Mouse (Mus musculus): ENCODE measurements around the gene Actr5. TPM values are rescaled to one million over a fixed set of nuclear protein-coding genes. Genes with fewer than 3 reads are reported as not detected.

The Actr5 gene
- polyA plus RNA-seq, 2 experiments: 12.3 to 13.5 TPM

GRCm38 (mm10) chr2:158642587-158642986 lies 17.9 kb downstream of the Actr5 start:
- Histone ChIP-seq H3K9ac (ENCODE audit: low read depth, low read length, severe bottlenecking) (no peak overlapping the region), H3K4me1 (ENCODE audit: control insufficient read depth, insufficient read depth, low read length) (no peaks in the 10 kb centered on the region), H3K27me3 (ENCODE audit: control insufficient read depth, insufficient read depth, low read length) (no peaks in the 10 kb centered on the region), H3K4me2 (replicated peaks; ENCODE audit: low read depth, low read length, severe bottlenecking) (no peak overlapping the region), H3K4me3 (replicated peaks; ENCODE audit: low read length) (no peak overlapping the region), H3K27ac (replicated peaks; ENCODE audit: low read depth, low read length) (no peak overlapping the region), H3K9me3 (ENCODE audit: control insufficient read depth, low read length) (no peaks in the 10 kb centered on the region; the same call in 1 of the 2 replicates), H3K36me3 (ENCODE audit: control insufficient read depth, insufficient read depth, low read length) (peaks cover 21% of the 10 kb centered on the region)
- ATAC-seq (ENCODE audit: low FRiP score, low read depth) (no peak), DNase-seq (ENCODE audit: low spot score) (no peak)
- 80% methylated on average over 2 of the region's 2 CpGs for WGBS
- TF ChIP-seq POLR2A (IDR thresholded peaks at IDR 0.05; ENCODE audit: borderline replicate concordance, extremely low read depth, insufficient read depth, insufficient read length): no peak

GRCm38 (mm10) chr2:158643791-158644190 lies 19.1 kb downstream of the Actr5 start:
- Histone ChIP-seq H3K27me3 (ENCODE audit: control insufficient read depth, insufficient read depth, low read length) (no peaks in the 10 kb centered on the region), H3K27ac (replicated peaks; ENCODE audit: low read depth, low read length) (no peak overlapping the region), H3K4me3 (replicated peaks; ENCODE audit: low read length) (no peak overlapping the region), H3K36me3 (ENCODE audit: control insufficient read depth, insufficient read depth, low read length) (peaks cover 11% of the 10 kb centered on the region), H3K9ac (ENCODE audit: low read depth, low read length, severe bottlenecking) (no peak overlapping the region), H3K9me3 (ENCODE audit: control insufficient read depth, low read length) (no peaks in the 10 kb centered on the region; the same call in 1 of the 2 replicates), H3K4me1 (ENCODE audit: control insufficient read depth, insufficient read depth, low read length) (no peaks in the 10 kb centered on the region), H3K4me2 (replicated peaks; ENCODE audit: low read depth, low read length, severe bottlenecking) (no peak overlapping the region)
- DNase-seq (ENCODE audit: low spot score): no peak
- ATAC-seq (ENCODE audit: low FRiP score, low read depth): no peak
- 74% methylated on average over 3 of the region's 3 CpGs for WGBS
- no peak for TF ChIP-seq POLR2A (IDR thresholded peaks at IDR 0.05; ENCODE audit: borderline replicate concordance, extremely low read depth, insufficient read depth, insufficient read length)

- Histone ChIP-seq H3K4me1 (ENCODE audit: control insufficient read depth, insufficient read depth, low read length) (no peaks in the 10 kb centered on the region), H3K36me3 (ENCODE audit: control insufficient read depth, insufficient read depth, low read length) (no peaks in the 10 kb centered on the region), H3K4me2 (replicated peaks; ENCODE audit: low read depth, low read length, severe bottlenecking) (no peak overlapping the region), H3K9me3 (ENCODE audit: control insufficient read depth, low read length) (no peaks in the 10 kb centered on the region; the same call in 1 of the 2 replicates), H3K27me3 (ENCODE audit: control insufficient read depth, insufficient read depth, low read length) (no peaks in the 10 kb centered on the region), H3K9ac (ENCODE audit: low read depth, low read length, severe bottlenecking) (no peak overlapping the region), H3K4me3 (replicated peaks; ENCODE audit: low read length) (no peak overlapping the region), H3K27ac (replicated peaks; ENCODE audit: low read depth, low read length) (no peak overlapping the region)
- no peak for TF ChIP-seq POLR2A (IDR thresholded peaks at IDR 0.05; ENCODE audit: borderline replicate concordance, extremely low read depth, insufficient read depth, insufficient read length)
- 59% methylated on average over 7 of the region's 7 CpGs for WGBS
- ATAC-seq (ENCODE audit: low FRiP score, low read depth): no peak
- DNase-seq (ENCODE audit: low spot score): no peak
Measured at GRCm38 (mm10) chr2:158651159-158651908, 26.6 kb downstream of the Actr5 start.

GRCm38 (mm10) chr2:158652985-158653384 lies 28.3 kb downstream of the Actr5 start:
- Histone ChIP-seq H3K4me3 (replicated peaks; ENCODE audit: low read length) (no peak overlapping the region), H3K27me3 (ENCODE audit: control insufficient read depth, insufficient read depth, low read length) (no peaks in the 10 kb centered on the region), H3K9me3 (ENCODE audit: control insufficient read depth, low read length) (no peaks in the 10 kb centered on the region), H3K4me2 (replicated peaks; ENCODE audit: low read depth, low read length, severe bottlenecking) (no peak overlapping the region), H3K36me3 (ENCODE audit: control insufficient read depth, insufficient read depth, low read length) (no peaks in the 10 kb centered on the region), H3K27ac (replicated peaks; ENCODE audit: low read depth, low read length) (no peak overlapping the region), H3K4me1 (ENCODE audit: control insufficient read depth, insufficient read depth, low read length) (no peaks in the 10 kb centered on the region), H3K9ac (ENCODE audit: low read depth, low read length, severe bottlenecking) (no peak overlapping the region)
- peak; percentile 71 for DNase-seq (ENCODE audit: low spot score)
- peak; percentile 65; the same call in 1 of the 2 replicates for ATAC-seq (ENCODE audit: low FRiP score, low read depth)
- WGBS: 7% methylated on average over 4 of the region's 4 CpGs
- TF ChIP-seq POLR2A (IDR thresholded peaks at IDR 0.05; ENCODE audit: borderline replicate concordance, extremely low read depth, insufficient read depth, insufficient read length): no peak

GRCm38 (mm10) chr2:158654717-158655116 lies 30.0 kb downstream of the Actr5 start:
- no peaks in the 10 kb centered on the region for H3K36me3 ChIP-seq (ENCODE audit: control insufficient read depth, insufficient read depth, low read length)
- WGBS: 83% methylated on average over 9 of the region's 9 CpGs
- DNase-seq (ENCODE audit: low spot score) (no peak), ATAC-seq (ENCODE audit: low FRiP score, low read depth) (no peak)
- no peak overlapping the region for H3K9ac ChIP-seq (ENCODE audit: low read depth, low read length, severe bottlenecking)
- H3K4me2 ChIP-seq (replicated peaks; ENCODE audit: low read depth, low read length, severe bottlenecking): no peak overlapping the region
- no peak overlapping the region for H3K27ac ChIP-seq (replicated peaks; ENCODE audit: low read depth, low read length)
- peaks cover 5% of the 10 kb centered on the region; the same call in 1 of the 2 replicates for H3K4me1 ChIP-seq (ENCODE audit: control insufficient read depth, insufficient read depth, low read length)
- H3K27me3 ChIP-seq (ENCODE audit: control insufficient read depth, insufficient read depth, low read length): no peaks in the 10 kb centered on the region
- no peaks in the 10 kb centered on the region for H3K9me3 ChIP-seq (ENCODE audit: control insufficient read depth, low read length)
- no peak for TF ChIP-seq POLR2A (IDR thresholded peaks at IDR 0.05; ENCODE audit: borderline replicate concordance, extremely low read depth, insufficient read depth, insufficient read length)
- H3K4me3 ChIP-seq (replicated peaks; ENCODE audit: low read length): no peak overlapping the region

Measured in limb, embryonic 14.5 days (tissue).